8 mouse cellular contexts compared by ENCODE assay signal in genomic region chr5:30638041-30638440, GRCm38 (mm10). TPM values are rescaled to one million over a fixed set of nuclear protein-coding genes. Genes with fewer than 3 reads are reported as not detected.
A peak's percentile ranks its signal among the peaks of the same experiment; 100 is the strongest.
DNase-seq lines count a peak whose midpoint lies in the region; ATAC-seq and TF ChIP-seq lines count a peak whose summit lies in the region.

No protein-coding gene starts in this region.

- no peak overlapping the region for H3K4me3 ChIP-seq in ES-E14 (ENCODE audit: insufficient read depth in 1 of 2, low read depth in 1 of 2, low read length in 2 of 2, poor library complexity in 1 of 2, severe bottlenecking in 1 of 2)
- no peak overlapping the region for H3K4me3 ChIP-seq in forebrain, postnatal 0 days (ENCODE audit: low read depth, low read length)
- H3K4me3 ChIP-seq in hindbrain, embryonic 14.5 days (replicated peaks; ENCODE audit: low read length), result no peak overlapping the region

- no peak overlapping the region for H3K9ac ChIP-seq in ES-E14 (ENCODE audit: insufficient read depth, low read depth, low read length, poor library complexity, severe bottlenecking)
- no peak overlapping the region for H3K9ac ChIP-seq in forebrain, postnatal 0 days
- no peak overlapping the region for H3K9ac ChIP-seq in hindbrain, embryonic 14.5 days

- H3K4me1 ChIP-seq in ES-E14 (ENCODE audit: control insufficient read depth in 2 of 2, insufficient read depth in 2 of 2, low read length in 2 of 2, poor library complexity in 1 of 2), result no peaks in the 10 kb centered on the region
- H3K4me1 ChIP-seq in forebrain, postnatal 0 days (ENCODE audit: insufficient read depth), result no peaks in the 10 kb centered on the region
- H3K4me1 ChIP-seq in hindbrain, embryonic 14.5 days (replicated peaks; ENCODE audit: control insufficient read depth, insufficient read depth, low read length), result no peaks in the 10 kb centered on the region

- H3K36me3 ChIP-seq in ES-E14 (ENCODE audit: control insufficient read depth, insufficient read depth, low read length, poor library complexity, severe bottlenecking), result no peaks in the 10 kb centered on the region
- H3K36me3 ChIP-seq in forebrain, postnatal 0 days (ENCODE audit: insufficient read depth), result no peaks in the 10 kb centered on the region
- H3K36me3 ChIP-seq in hindbrain, embryonic 14.5 days (replicated peaks; ENCODE audit: control insufficient read depth, insufficient read depth), result no peaks in the 10 kb centered on the region

- no peaks in the 10 kb centered on the region; the same call in 1 of the 2 replicates for H3K27me3 ChIP-seq in forebrain, postnatal 0 days (ENCODE audit: insufficient read depth, low read length)
- H3K27me3 ChIP-seq in hindbrain, embryonic 14.5 days (ENCODE audit: control insufficient read depth, insufficient read depth, low read length), result no peaks in the 10 kb centered on the region

- 2% methylated on average over 6 of the region's 6 CpGs for WGBS in forebrain, postnatal 0 days
- 8% methylated on average over 6 of the region's 6 CpGs for WGBS in hindbrain, embryonic 14.5 days

- in situ Hi-C loops in ES-E14 (cut with MboI; ENCODE audit: low sequenced_read_pairs in 2 of 2, unreplicated experiment in 2 of 2), result loop anchor here in 1 of 2 experiments (5.0 kb wide), 2 partner anchors 121 to 216 kb away; no protein-coding TSS in a partner anchor

- no peak for DNase-seq in ES-E14 (ENCODE audit: low read depth, low spot score)
- peak; percentile 34 for DNase-seq in c-Kit-positive CD71-positive TER-119-negative erythroid progenitor cells, embryonic 14.5 days (ENCODE audit: low read depth)
- DNase-seq in forebrain, postnatal 0 days, result peak; percentile 81
- peak; percentile 82 for DNase-seq in hindbrain, embryonic 14.5 days (ENCODE audit: low spot score)
- peak; percentile 58 to 80 for DNase-seq in layer of hippocampus, postnatal 25 days (ENCODE audit: extremely low spot score in 1 of 2, low spot score in 1 of 2)
- DNase-seq in lung, postnatal 4 days, result peak; percentile 87 to 88
- DNase-seq in right cerebral cortex, adult 18-20 months, result peak; percentile 78
- peak; percentile 80 for DNase-seq in urinary bladder, postnatal 14 days (ENCODE audit: low spot score)

- ATAC-seq in forebrain, postnatal 0 days, result peak; percentile 85
- ATAC-seq in hindbrain, embryonic 14.5 days (ENCODE audit: low FRiP score), result peak; percentile 66; the same call in 1 of the 2 replicates

- no peaks in the 10 kb centered on the region for H3K9me3 ChIP-seq in ES-E14 (ENCODE audit: control insufficient read depth, insufficient read depth, low read depth, low read length)
- no peaks in the 10 kb centered on the region for H3K9me3 ChIP-seq in forebrain, postnatal 0 days (ENCODE audit: low read length)
- no peaks in the 10 kb centered on the region for H3K9me3 ChIP-seq in hindbrain, embryonic 14.5 days (ENCODE audit: control insufficient read depth, low read length)

- H3K4me2 ChIP-seq in forebrain, postnatal 0 days (ENCODE audit: low read depth), result no peak overlapping the region
- no peak overlapping the region for H3K4me2 ChIP-seq in hindbrain, embryonic 14.5 days (replicated peaks)

- H3K27ac ChIP-seq in ES-E14 (ENCODE audit: insufficient read depth, low read depth, low read length, poor library complexity, severe bottlenecking), result no peak overlapping the region
- no peak overlapping the region for H3K27ac ChIP-seq in forebrain, postnatal 0 days (ENCODE audit: low read depth, low read length)
- no peak overlapping the region for H3K27ac ChIP-seq in hindbrain, embryonic 14.5 days

- TF ChIP-seq CTCF in forebrain, postnatal 0 days (IDR thresholded peaks at IDR 0.05; ENCODE audit: low read depth), result peak; percentile 91

TF ChIP-seq in ES-E14, 5 proteins besides CTCF, POLR2A, EP300 and RAD21:
- TF ChIP-seq HCFC1 (IDR thresholded peaks at IDR 0.05; ENCODE audit: borderline replicate concordance, insufficient read depth, low read length) (no peak), ZC3H11A (IDR thresholded peaks at IDR 0.05; ENCODE audit: borderline replicate concordance, low read depth, low read length) (peak; percentile 91; the same call in 1 of the 2 replicates)

RNA-seq across cellular contexts. Expression of gene Slc35f6, which starts 9.7 kb away (rescaled TPM):
- 40.0 and 62.2 TPM in 2 replicates for total RNA-seq in ES-E14 (2012; rRNA removed)
- 31.5 and 48.7 TPM in 2 replicates for total RNA-seq in forebrain, postnatal 0 days (2014; rRNA removed)
- polyA plus RNA-seq in forebrain, postnatal 0 days (2015; fragmentation: Nextera tagmentation; extraction: Ambion mirVana), result 19.2 and 24.3 TPM in 2 replicates
- polyA plus RNA-seq in hindbrain, embryonic 14.5 days (2014; fragmentation: Nextera tagmentation; extraction: Ambion mirVana), result 33.3 and 41.0 TPM in 2 replicates
- 10 to 100 TPM; 34.7 to 35.3 TPM for total RNA-seq in layer of hippocampus, postnatal 25 days (2021)

RNA-seq across cellular contexts. Expression of gene Cenpa, which starts 28.5 kb away (rescaled TPM):
- total RNA-seq in ES-E14 (2012; rRNA removed), result 102 and 146 TPM in 2 replicates
- 15.1 and 15.5 TPM in 2 replicates for total RNA-seq in forebrain, postnatal 0 days (2014; rRNA removed)
- polyA plus RNA-seq in forebrain, postnatal 0 days (2015; fragmentation: Nextera tagmentation; extraction: Ambion mirVana), result 42.4 and 45.5 TPM in 2 replicates
- 41.0 and 45.0 TPM in 2 replicates for polyA plus RNA-seq in hindbrain, embryonic 14.5 days (2014; fragmentation: Nextera tagmentation; extraction: Ambion mirVana)
- 1 to 10 TPM; 3.8 to 3.9 TPM for total RNA-seq in layer of hippocampus, postnatal 25 days (2021)

RNA-seq across cellular contexts. Expression of gene Kcnk3, which starts 50.1 kb away (rescaled TPM):
- total RNA-seq in ES-E14 (2012; rRNA removed), result 0.16 and 0.31 TPM in 2 replicates
- total RNA-seq in forebrain, postnatal 0 days (2014; rRNA removed), result 10.8 and 13.1 TPM in 2 replicates
- polyA plus RNA-seq in forebrain, postnatal 0 days (2015; fragmentation: Nextera tagmentation; extraction: Ambion mirVana), result 6.4 and 7.0 TPM in 2 replicates
- 11.7 and 13.6 TPM in 2 replicates for polyA plus RNA-seq in hindbrain, embryonic 14.5 days (2014; fragmentation: Nextera tagmentation; extraction: Ambion mirVana)
- 10 to 100 TPM in 1 of 2 experiments, 1 to 10 TPM in 1; 9.3 to 11.1 TPM for total RNA-seq in layer of hippocampus, postnatal 25 days (2021)
